Mouse (Mus musculus) ES-E14 (cell line): ENCODE measurements around the gene Pde8a.

Experiments used
- HCFC1 ChIP-seq: IDR thresholded peaks from 2 replicates; pipeline ENCODE4 v1.6.1; 2012; ENCODE audit warnings: low read length, inconsistent platforms, borderline replicate concordance; ENCODE audit not compliant: insufficient read depth
- MAFK ChIP-seq: IDR thresholded peaks from 2 replicates; pipeline ENCODE4 v1.6.1; 2014; ENCODE audit warnings: mild to moderate bottlenecking, low read depth, low read length, inconsistent platforms; ENCODE audit not compliant: insufficient read depth
- ZNF384 ChIP-seq: IDR thresholded peaks from 2 replicates; pipeline ENCODE4 v1.6.1; 2012; ENCODE audit warnings: low read depth, low read length, inconsistent platforms

- no peak for TF ChIP-seq ZNF384
- TF ChIP-seq HCFC1, result no peak
- TF ChIP-seq MAFK, result no peak
Observed at GRCm38 (mm10) chr7:81272908-81273307, 59.5 kb downstream of the Pde8a start.
